Mouse (Mus musculus): Measurements from ENCODE around the gene Fbxw24.
"Not testable (repeated sequence)": the region's sequence is repeated elsewhere in the genome, so short reads cannot be mapped to it uniquely, and the experiment has no call there.

Gene Fbxw24

DNA sequence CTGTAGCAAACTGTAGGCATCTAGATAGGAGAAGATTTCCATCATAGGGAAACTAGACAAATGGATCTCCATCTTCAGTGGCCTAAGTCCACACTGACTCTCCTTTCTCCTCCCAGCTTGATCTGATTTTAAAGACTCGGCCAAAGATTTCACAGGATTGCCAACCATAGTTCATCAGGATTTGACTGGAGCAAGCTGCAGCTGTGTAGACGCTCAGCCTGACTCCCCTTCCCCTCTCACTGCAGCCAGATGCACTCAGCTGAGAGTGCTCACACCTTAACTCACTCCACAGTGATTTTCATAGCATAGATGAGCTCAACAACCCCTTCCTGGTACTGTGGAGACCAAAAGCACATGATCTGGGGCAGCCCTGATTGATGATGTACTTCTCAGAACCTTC is at the start of gene Fbxw24:
Gene Fbxw24, minus strand, starts transcription at position 101 of the 400 bp plus-strand sequence.
- DNase-seq: not testable (repeated sequence)

DNA sequence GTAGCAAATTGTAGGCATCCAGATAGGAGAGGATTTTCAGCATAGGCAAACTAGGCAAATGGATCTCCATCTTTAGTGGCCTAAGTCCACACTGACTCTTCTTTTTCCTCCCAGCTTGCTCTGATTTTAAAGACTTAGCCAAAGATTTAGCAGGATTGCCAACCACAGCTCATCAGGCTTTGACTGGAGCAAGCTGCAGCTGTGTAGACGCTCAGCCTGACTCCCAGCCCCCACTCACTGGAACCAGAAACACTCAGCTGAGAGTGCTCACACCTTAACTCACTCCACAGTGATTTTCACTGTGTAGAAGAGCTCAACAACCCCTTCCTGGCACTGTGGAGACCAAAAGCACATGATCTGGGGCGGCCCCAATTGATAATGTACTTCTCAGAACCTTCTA is 38.7 kb upstream of the Fbxw24 start, which contains the start of gene Fbxw25:
Gene Fbxw25, minus strand, starts transcription at position 101 of the 400 bp plus-strand sequence.
- peak; percentile 56 for DNase-seq

DNA sequence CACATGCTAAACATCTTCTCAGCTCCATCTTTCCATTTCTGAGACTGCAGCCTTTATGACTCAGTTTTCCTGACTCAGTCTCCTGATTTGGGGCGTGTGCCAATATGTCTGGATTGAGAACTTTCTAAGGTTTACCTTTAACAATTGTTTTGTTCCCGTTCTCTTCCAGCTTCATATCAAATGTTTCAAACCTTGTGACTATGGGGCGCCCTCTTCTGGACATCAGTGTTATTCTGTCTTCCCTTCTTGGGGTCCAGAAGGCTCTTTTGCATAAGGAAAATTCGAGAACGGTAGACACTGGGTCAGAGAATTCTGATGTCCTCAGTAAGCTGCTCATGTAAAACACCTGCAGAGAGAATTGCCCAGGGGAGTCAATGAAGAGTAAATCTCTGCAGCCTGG is 19.0 kb downstream of the Fbxw24 start:
- DNase-seq: not testable (repeated sequence)

DNA sequence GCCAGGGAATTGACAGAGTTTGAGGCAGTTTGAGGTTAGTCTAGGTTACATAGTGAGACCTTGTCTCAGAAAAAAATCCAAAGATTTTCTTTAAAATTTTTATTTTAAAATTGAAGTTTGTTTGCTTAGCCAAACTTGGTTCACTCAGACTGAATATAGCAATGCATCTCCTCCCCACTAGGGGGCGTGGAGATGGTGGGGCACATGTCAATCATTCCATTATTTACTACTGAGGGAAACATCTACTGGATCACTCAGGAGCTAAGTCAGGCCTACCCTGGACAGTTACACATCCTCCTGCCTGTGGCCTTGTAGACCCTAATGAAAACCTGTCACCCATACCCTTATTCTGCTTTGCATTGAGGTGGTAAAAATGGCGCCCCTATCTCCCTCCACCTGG is 23.7 kb downstream of the Fbxw24 start:
- DNase-seq: not testable (repeated sequence)

DNA sequence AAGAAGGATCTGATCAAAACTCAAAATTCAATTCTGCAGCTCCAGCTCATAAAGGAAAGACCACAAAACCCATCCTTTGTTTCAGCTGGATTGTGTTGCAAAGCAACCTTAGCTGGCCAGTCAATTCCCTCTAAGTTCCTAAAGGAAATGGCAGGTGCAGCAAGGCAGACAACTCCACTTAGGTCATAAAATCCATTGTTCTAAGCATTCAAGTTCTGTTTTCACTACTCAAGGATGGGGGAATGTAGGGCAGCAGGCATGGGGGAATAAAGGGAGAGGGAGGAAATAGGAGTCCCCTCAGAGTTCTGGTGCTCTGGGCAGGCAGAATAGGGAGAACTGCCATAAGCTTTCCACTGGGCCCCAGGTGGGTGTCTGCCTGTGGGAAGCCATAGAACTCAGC is 28.6 kb downstream of the Fbxw24 start:
- no peak for DNase-seq

- DNase-seq: no peak
These were observed 31.0 kb downstream of the Fbxw24 start for GRCm38 (mm10) chr9:109594866-109595265.

DNA sequence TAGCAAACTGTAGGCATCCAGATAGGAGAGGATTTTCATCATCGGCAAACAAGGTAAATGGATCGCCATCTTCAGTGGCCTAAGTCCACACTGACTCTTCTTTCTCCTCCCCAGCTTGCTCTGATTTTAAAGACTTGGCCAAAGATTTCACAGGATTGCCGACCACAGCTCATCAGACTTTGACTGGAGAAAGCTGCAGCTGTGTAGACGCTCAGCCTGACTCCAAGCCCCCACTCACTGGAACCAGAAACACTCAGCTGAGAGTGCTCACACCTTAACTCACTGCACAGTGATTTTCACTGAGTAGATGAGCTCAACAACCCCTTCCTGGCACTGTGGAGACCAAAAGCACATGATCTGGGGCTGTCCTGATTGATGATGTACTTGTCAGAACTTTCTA is 57.7 kb downstream of the Fbxw24 start, which contains the start of gene Fbxw15:
Gene Fbxw15, minus strand, starts transcription at position 101 of the 400 bp plus-strand sequence.
- DNase-seq: not testable (repeated sequence)

DNA sequence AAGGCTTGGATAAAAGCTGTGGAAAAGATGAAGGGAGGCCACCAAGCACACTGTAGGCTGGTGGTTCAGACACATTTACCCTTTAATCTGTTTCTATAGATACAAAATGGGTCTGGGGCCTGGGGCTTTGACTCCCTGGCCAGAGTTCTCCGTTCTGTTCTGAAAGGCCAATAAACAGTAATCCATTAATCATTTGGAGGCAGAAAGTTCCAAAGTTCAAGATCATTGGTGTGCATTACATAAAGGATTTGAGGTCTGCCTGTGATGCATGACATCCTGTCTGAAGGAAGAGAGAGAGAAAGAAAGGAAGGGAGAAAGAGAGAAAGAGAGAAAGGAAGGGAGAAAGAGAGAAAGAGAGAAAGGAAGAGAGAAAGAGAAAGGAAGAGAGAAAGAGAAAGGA is 60.3 kb downstream of the Fbxw24 start:
- DNase-seq: no peak

- peak; percentile 52 for DNase-seq
These were observed 63.8 kb downstream of the Fbxw24 start for GRCm38 (mm10) chr9:109562106-109562505.

GRCm38 (mm10) chr9:109552483-109552882 is 73.4 kb downstream of the Fbxw24 start:
- DNase-seq: peak; percentile 30
